Mouse (Mus musculus) midbrain, embryonic 14.5 days (tissue): ENCODE data around the gene Macrod1. TPM values are rescaled to one million over a fixed set of nuclear protein-coding genes. Genes with fewer than 3 reads are reported as not detected.
A peak's percentile ranks its signal among the peaks of the same experiment; 100 is the strongest.
"Not testable (repeated sequence)": the region's sequence is repeated elsewhere in the genome, so short reads cannot be mapped to it uniquely, and the experiment has no call there.

Experiments used
- ATAC-seq: fragments of 200-750 bp; cut with Nextera tagmentation; 2 replicates; pipeline ENCODE4 v1.8.0; 2017; ENCODE audit warnings: moderate number of reproducible peaks, moderate library complexity; ENCODE audit not compliant: low FRiP score, low TSS enrichment
- DNase-seq: peaks from one replicate; pipeline ENCODE4 v3.0.0-alpha.2; 2015
- H3K27ac ChIP-seq: fragments of 300-500 bp; sonication (generic); replicated peaks from 2 replicates; pipeline ENCODE4 v1.5.1; 2014; ENCODE audit warnings: mild to moderate bottlenecking, low read depth, low read length, moderate library complexity
- H3K27me3 ChIP-seq: fragments of 300-500 bp; sonication (generic); 2 replicates; pipeline ENCODE4 v1.6.1; 2014; ENCODE audit warnings: low read length, control low read depth, mixed read lengths; ENCODE audit not compliant: control insufficient read depth, insufficient read depth
- H3K36me3 ChIP-seq: fragments of 300-500 bp; sonication (generic); 2 replicates; pipeline ENCODE4 v1.6.1; 2014; ENCODE audit warnings: low read length, control low read depth; ENCODE audit not compliant: control insufficient read depth, insufficient read depth
- H3K4me1 ChIP-seq: fragments of 300-500 bp; sonication (generic); 2 replicates; pipeline ENCODE4 v1.6.1; 2014; ENCODE audit warnings: mild to moderate bottlenecking, antibody characterized with exemption, low read length, control low read depth; ENCODE audit not compliant: control insufficient read depth, insufficient read depth
- H3K4me2 ChIP-seq: fragments of 300-500 bp; sonication (generic); 2 replicates; pipeline ENCODE4 v1.6.1; 2014; ENCODE audit warnings: mild to moderate bottlenecking, low read length, moderate library complexity
- H3K4me3 ChIP-seq: fragments of 300-500 bp; sonication (generic); replicated peaks from 2 replicates; pipeline ENCODE4 v1.5.1; 2014; ENCODE audit warnings: low read depth, low read length
- H3K9ac ChIP-seq: fragments of 300-500 bp; sonication (generic); replicated peaks from 2 replicates; pipeline ENCODE4 v1.6.1; 2014; ENCODE audit warnings: mild to moderate bottlenecking, low read length, moderate library complexity
- H3K9me3 ChIP-seq: fragments of 300-500 bp; sonication (generic); 2 replicates; pipeline ENCODE4 v1.6.1; 2016; ENCODE audit warnings: low read length, control low read depth, mixed read lengths; ENCODE audit not compliant: control insufficient read depth
- WGBS: fragments of 180-500 bp; shearing (Covaris S2); extraction: QIAGEN DNeasy Blood & Tissue Kit; methylation state at CpG from one replicate; pipeline ENCODE4 v1.1.7; 2014; 5-methylcytosine and 5-hydroxymethylcytosine counted together
- polyA plus RNA-seq: library from polyadenylated mRNA; unstranded; fragments of >200 nt; fragmentation: Nextera tagmentation; extraction: Ambion mirVana; gene quantifications from 2 replicates; pipeline ENCODE4 v1.2.1, GENCODE M21; 2014

Gene Macrod1
- polyA plus RNA-seq, 1 experiment from 2014 or later: 3.4 TPM

DNA sequence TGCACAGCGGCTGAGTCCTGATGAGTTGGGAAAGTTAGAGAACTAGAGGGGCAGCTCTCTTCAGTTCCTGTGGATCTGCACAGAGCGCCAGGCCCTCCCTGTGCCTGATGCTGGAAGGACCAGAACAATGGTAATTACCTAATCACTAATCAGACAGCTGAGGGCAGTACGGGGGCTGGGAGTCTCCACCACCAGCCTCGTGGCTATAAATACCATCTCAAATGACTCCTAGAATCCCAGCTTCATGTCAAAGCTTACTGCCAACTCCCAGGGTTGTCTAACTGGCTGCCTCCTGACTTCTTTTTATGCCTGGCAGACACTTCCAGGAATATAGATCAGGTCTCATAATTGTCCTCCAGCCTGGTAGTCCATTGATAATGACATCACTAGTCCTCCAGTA is 11.9 kb upstream of the Macrod1 start:
- DNase-seq: no peak
- H3K4me1 ChIP-seq: no peaks in the 10 kb centered on the region
- H3K4me2 ChIP-seq: no peak overlapping the region
- no peak overlapping the region for H3K27ac ChIP-seq
- no peak overlapping the region for H3K4me3 ChIP-seq
- WGBS: 47% methylated on average over 4 of the region's 4 CpGs
- H3K9me3 ChIP-seq: no peaks in the 10 kb centered on the region
- no peak overlapping the region for H3K9ac ChIP-seq
- no peaks in the 10 kb centered on the region for H3K36me3 ChIP-seq
- no peaks in the 10 kb centered on the region for H3K27me3 ChIP-seq
- no peak for ATAC-seq

DNA sequence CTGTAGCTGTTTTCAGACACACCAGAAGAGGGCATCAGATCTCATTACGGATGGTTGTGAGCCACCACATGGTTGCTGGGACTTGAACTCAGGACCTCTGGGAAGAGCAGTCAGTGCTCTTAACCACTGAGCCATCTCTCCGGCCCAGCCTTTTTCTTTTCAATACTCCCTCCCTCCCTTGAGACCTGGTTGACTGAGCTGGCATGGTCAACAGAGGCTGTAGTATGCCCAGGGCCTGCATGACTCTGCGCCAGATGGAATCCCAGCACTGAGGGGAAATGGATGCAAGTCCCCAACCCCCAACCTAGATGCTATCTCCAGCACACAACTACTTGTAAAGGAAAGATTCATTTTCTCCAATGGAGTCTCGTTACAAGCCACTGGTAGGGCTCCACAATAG is 3.2 kb upstream of the Macrod1 start:
- Histone ChIP-seq H3K27me3 (peaks cover 16% of the 10 kb centered on the region; the same call in 1 of the 2 replicates), H3K4me1 (peaks cover 14% of the 10 kb centered on the region)
- not testable (repeated sequence) for H3K4me3 ChIP-seq, H3K27ac ChIP-seq, H3K36me3 ChIP-seq, ATAC-seq, H3K9me3 ChIP-seq, H3K4me2 ChIP-seq, DNase-seq, H3K9ac ChIP-seq
- WGBS: 77% methylated on average over 4 of the region's 4 CpGs

DNA sequence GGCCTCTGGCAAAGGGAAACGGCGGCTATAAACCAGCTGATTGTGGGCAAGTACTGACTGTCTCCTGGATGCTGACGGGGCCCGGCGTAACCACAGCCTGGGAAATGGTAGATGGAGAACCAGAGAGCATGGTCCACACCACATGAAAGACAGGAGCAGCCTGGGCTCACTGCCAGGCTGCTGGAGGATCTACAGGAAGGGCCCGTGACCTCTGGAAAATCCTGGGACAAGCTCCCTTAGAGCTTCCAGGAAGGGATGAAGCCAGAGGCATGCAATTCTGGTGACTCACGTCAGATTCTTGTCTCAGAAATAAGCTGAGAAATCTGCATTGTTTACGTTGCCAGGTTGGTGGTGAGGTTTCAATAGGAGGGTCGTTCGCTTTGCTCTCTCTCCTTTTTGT is 1.8 kb upstream of the Macrod1 start:
- H3K4me1 ChIP-seq: peaks cover 14% of the 10 kb centered on the region
- DNase-seq (no peak), ATAC-seq (no peak)
- no peak overlapping the region for H3K4me3 ChIP-seq
- H3K9ac ChIP-seq: no peak overlapping the region
- 71% methylated on average over 10 of the region's 10 CpGs for WGBS
- H3K9me3 ChIP-seq: no peaks in the 10 kb centered on the region
- H3K4me2 ChIP-seq: no peak overlapping the region
- H3K27ac ChIP-seq: no peak overlapping the region
- peaks cover 19% of the 10 kb centered on the region; the same call in 1 of the 2 replicates for H3K27me3 ChIP-seq
- no peaks in the 10 kb centered on the region for H3K36me3 ChIP-seq

DNA sequence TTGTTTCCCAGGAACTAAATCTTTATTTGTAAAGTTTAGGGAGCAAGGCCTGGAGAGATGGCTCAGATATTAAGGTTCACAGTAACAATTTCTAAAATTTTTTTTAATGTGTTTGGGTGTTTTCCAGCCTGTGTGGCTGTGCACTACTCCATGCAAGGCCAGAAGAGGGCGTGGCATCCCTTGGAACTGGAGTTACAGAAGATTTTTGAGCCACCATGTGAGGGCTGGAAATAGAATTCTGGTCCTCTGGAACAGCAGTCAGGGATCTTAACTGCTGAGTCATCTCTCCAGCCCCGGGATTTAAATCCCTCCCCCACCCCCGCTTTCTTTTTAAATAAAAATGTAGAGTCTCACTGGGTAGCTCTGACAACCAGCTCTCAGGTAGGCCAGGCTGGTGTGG is 1.4 kb upstream of the Macrod1 start:
- Histone ChIP-seq H3K4me2 (no peak overlapping the region), H3K4me1 (peaks cover 14% of the 10 kb centered on the region), H3K4me3 (no peak overlapping the region), H3K9me3 (no peaks in the 10 kb centered on the region), H3K36me3 (no peaks in the 10 kb centered on the region), H3K27me3 (peaks cover 19% of the 10 kb centered on the region; the same call in 1 of the 2 replicates), H3K27ac (no peak overlapping the region), H3K9ac (no peak overlapping the region)
- 50% methylated on average over 3 of the region's 3 CpGs for WGBS
- DNase-seq (no peak), ATAC-seq (no peak)

DNA sequence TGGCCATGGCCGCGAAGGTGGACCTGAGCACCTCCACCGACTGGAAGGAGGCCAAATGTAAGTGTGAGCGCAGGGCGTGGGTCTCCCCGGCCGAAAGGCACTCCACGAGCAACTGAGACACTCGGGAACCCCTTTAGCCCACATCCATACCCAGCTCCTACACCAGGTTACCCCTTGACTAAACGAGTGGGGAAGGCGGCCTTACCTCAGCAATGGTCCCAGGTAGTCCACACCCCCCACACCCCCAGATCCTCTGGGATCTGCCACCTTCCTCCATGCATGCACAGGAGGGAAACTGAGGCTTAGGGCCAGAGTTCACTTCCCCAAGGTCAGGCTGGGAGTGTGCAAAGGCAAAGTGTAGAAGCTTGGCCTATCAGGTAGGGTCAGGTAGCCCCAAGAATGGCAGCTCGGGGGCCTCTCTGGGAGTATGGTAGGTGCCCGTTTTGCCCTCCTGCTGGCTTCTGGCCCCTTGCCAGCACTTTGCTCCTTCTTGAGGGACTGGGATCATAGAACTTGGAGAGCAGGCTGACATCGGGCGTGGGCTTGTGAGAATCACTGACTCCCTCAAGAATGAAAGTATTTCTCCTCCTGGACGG is 614 bp downstream of the Macrod1 start:
- Histone ChIP-seq H3K4me2 (peak overlapping the region; percentile 99), H3K27ac (no peak overlapping the region), H3K4me1 (peaks cover 14% of the 10 kb centered on the region), H3K4me3 (peak overlapping the region; percentile 64), H3K27me3 (peaks cover 21% of the 10 kb centered on the region; the same call in 1 of the 2 replicates), H3K9ac (peak overlapping the region; percentile 60), H3K9me3 (no peaks in the 10 kb centered on the region), H3K36me3 (no peaks in the 10 kb centered on the region)
- WGBS: 3% methylated on average over 16 of the region's 16 CpGs
- peak; percentile 41; the same call in 1 of the 2 replicates for ATAC-seq
- DNase-seq: peak; percentile 52

DNA sequence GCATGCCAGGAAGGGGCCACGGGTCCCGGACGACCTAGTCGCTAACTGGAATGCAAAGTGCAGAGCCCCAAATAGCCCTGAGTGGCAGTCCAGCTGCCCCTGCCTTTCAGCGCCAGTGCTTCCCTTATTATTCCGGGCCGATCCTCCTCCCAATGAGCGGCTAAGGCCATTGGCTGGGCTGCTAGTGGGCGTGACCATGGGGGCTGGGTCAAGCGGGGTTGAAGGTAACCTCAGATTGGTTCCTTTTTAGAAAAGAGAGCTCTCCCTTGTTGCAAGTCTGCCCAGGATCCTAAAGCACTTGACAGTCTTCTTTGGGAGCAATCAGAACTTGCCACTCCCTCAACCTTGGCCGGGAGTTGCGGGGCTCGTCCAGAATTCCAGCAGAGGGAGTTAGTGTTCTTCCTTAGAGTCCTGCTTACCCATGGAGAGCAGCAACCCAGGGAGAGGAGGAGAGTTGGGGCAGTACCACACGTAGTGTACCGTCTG is 1.2 kb downstream of the Macrod1 start:
- H3K27ac ChIP-seq: no peak overlapping the region
- H3K9ac ChIP-seq: no peak overlapping the region
- peak; percentile 76 for DNase-seq
- H3K9me3 ChIP-seq: no peaks in the 10 kb centered on the region
- H3K4me2 ChIP-seq: peak overlapping the region; percentile 99
- H3K4me1 ChIP-seq: peaks cover 14% of the 10 kb centered on the region
- peaks cover 21% of the 10 kb centered on the region; the same call in 1 of the 2 replicates for H3K27me3 ChIP-seq
- peak overlapping the region; percentile 64 for H3K4me3 ChIP-seq
- peak; percentile 62 for ATAC-seq
- WGBS: 1% methylated on average over 15 of the region's 15 CpGs
- H3K36me3 ChIP-seq: no peaks in the 10 kb centered on the region

DNA sequence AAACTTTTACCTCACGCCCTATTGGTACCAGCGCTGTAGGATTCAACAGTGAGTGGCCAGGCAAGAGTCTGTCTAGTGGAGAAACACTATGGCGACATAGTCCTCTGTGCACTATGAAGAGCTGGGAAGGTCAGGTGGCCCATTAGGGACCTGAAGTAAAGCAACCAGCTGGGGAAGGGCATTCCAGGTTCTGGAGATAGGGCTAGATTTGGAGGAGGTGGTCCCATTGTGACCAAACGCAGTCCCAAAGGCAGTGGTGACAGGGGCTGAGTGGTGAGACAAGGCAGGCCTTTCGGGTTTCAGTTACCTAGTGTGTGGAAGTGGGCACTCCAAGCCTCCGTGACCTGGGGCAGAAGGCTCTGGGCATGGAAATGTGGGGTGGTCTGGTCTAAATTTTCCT is 1.9 kb downstream of the Macrod1 start:
- Histone ChIP-seq H3K27ac (no peak overlapping the region), H3K4me2 (peak overlapping the region; percentile 99; the same call in 1 of the 2 replicates), H3K9ac (no peak overlapping the region), H3K4me3 (no peak overlapping the region), H3K27me3 (peaks cover 21% of the 10 kb centered on the region; the same call in 1 of the 2 replicates), H3K36me3 (no peaks in the 10 kb centered on the region), H3K4me1 (peaks cover 14% of the 10 kb centered on the region), H3K9me3 (no peaks in the 10 kb centered on the region)
- DNase-seq (no peak), ATAC-seq (no peak)
- 47% methylated on average over 6 of the region's 6 CpGs for WGBS

DNA sequence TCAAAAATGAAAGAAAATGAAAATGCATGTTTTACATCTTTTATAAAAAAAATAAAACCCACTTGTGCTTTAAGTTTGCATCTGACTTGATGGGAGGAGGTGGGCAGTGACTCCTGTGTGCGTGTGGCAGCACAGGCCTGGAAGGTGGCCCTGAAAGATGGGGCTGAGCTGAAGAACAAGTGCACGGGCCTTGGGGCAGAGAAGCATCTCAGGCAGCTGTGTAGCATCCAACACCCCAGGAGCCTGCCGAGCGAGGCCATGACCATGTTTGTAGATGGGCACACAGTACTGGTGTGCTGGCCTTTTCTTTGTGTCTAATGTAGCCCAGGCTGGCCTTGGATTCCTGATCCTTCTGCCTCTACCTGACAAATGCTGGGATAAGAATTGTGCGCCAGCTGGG is 5.5 kb downstream of the Macrod1 start:
- Histone ChIP-seq H3K4me1 (peaks cover 22% of the 10 kb centered on the region), H3K27me3 (peaks cover 9% of the 10 kb centered on the region; the same call in 1 of the 2 replicates), H3K27ac (no peak overlapping the region), H3K9me3 (no peaks in the 10 kb centered on the region), H3K4me3 (no peak overlapping the region), H3K4me2 (no peak overlapping the region), H3K9ac (no peak overlapping the region), H3K36me3 (no peaks in the 10 kb centered on the region)
- DNase-seq: no peak
- 88% methylated on average over 5 of the region's 5 CpGs for WGBS
- no peak for ATAC-seq

DNA sequence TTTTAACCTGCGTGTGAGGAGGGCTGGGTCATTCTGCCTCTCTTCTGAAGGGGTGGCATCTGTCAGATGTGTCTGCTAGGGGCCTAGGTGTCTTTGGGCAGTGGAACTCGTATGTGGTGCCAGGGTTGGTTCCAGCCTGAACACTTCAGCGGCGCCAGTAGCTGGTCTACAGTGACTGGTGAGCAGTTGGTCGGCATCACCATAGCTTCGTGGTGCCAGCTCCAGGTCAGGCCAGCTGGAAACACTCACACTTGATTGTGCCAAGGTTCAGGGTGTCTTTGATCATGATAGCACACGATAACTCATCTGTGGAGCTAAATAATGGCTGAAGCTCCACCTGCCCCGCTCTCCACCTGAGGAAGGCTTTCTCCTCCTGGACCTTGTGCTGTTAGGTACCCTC is 6.3 kb downstream of the Macrod1 start:
- WGBS: 93% methylated on average over 8 of the region's 8 CpGs
- H3K4me1 ChIP-seq: peaks cover 20% of the 10 kb centered on the region
- ATAC-seq (no peak), DNase-seq (no peak)
- H3K9me3 ChIP-seq: no peaks in the 10 kb centered on the region
- H3K27me3 ChIP-seq: peaks cover 5% of the 10 kb centered on the region; the same call in 1 of the 2 replicates
- H3K4me3 ChIP-seq: no peak overlapping the region
- H3K36me3 ChIP-seq: no peaks in the 10 kb centered on the region
- H3K9ac ChIP-seq: no peak overlapping the region
- no peak overlapping the region for H3K27ac ChIP-seq
- H3K4me2 ChIP-seq: no peak overlapping the region
